Mouse (Mus musculus): ENCODE measurements around the gene Bicdl1. TPM values are rescaled to one million over a fixed set of nuclear protein-coding genes. Genes with fewer than 3 reads are reported as not detected.

The Bicdl1 gene
- polyA plus RNA-seq, 1 experiment: 55.9 TPM

DNA sequence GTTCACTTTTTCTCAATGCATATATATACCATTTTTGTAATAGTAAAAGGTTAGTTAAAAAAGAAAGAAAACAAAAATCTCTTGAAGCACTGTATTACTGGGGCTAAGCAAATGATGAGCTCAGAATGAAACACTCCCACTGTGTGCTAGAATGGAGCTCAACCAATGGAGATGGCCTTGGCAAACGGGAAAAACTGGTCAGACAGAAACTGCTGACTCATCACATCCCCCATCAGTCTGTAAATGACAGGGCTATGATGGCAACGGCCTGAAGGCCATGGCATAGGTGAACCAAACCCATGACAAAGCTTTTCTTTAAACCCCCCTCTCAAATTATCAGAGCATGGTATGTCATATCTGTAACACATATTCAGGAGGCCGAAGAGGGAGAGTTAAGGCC lies 29.4 kb downstream of the Bicdl1 start:
- 58% methylated on average over 3 of the region's 3 CpGs for WGBS
- Histone ChIP-seq H3K27me3 (replicated peaks; ENCODE audit: control insufficient read depth, insufficient read depth, low read length) (no peaks in the 10 kb centered on the region), H3K36me3 (ENCODE audit: control insufficient read depth, insufficient read depth, low read length) (no peaks in the 10 kb centered on the region), H3K27ac (ENCODE audit: insufficient read depth, low read depth, low read length) (no peak overlapping the region), H3K4me1 (ENCODE audit: control insufficient read depth, insufficient read depth, low read length) (no peaks in the 10 kb centered on the region), H3K4me3 (ENCODE audit: insufficient read depth, low read depth, low read length) (no peak overlapping the region)
- no peak for DNase-seq
- no peak for TF ChIP-seq POLR2A (IDR thresholded peaks at IDR 0.05; ENCODE audit: low read depth, low read length)
- TF ChIP-seq CTCF (conservative IDR thresholded peaks at IDR 0.05; ENCODE audit: insufficient read depth, insufficient read length, low read depth, low read length): no peak

GRCm38 (mm10) chr5:115701215-115701614 lies 30.2 kb downstream of the Bicdl1 start:
- Histone ChIP-seq H3K27me3 (replicated peaks; ENCODE audit: control insufficient read depth, insufficient read depth, low read length) (no peaks in the 10 kb centered on the region), H3K27ac (ENCODE audit: insufficient read depth, low read depth, low read length) (no peak overlapping the region), H3K4me3 (ENCODE audit: insufficient read depth, low read depth, low read length) (no peak overlapping the region), H3K36me3 (ENCODE audit: control insufficient read depth, insufficient read depth, low read length) (no peaks in the 10 kb centered on the region), H3K4me1 (ENCODE audit: control insufficient read depth, insufficient read depth, low read length) (no peaks in the 10 kb centered on the region)
- TF ChIP-seq CTCF (conservative IDR thresholded peaks at IDR 0.05; ENCODE audit: insufficient read depth, insufficient read length, low read depth, low read length): no peak
- no peak for TF ChIP-seq POLR2A (IDR thresholded peaks at IDR 0.05; ENCODE audit: low read depth, low read length)
- DNase-seq: no peak
- 66% methylated on average over 4 of the region's 4 CpGs for WGBS

GRCm38 (mm10) chr5:115696811-115697210 lies 34.6 kb downstream of the Bicdl1 start:
- no peaks in the 10 kb centered on the region for H3K27me3 ChIP-seq (replicated peaks; ENCODE audit: control insufficient read depth, insufficient read depth, low read length)
- no peak overlapping the region for H3K4me3 ChIP-seq (ENCODE audit: insufficient read depth, low read depth, low read length)
- no peaks in the 10 kb centered on the region for H3K36me3 ChIP-seq (ENCODE audit: control insufficient read depth, insufficient read depth, low read length)
- DNase-seq: peak; percentile 77
- WGBS: 53% methylated on average over 5 of the region's 5 CpGs
- no peaks in the 10 kb centered on the region for H3K4me1 ChIP-seq (ENCODE audit: control insufficient read depth, insufficient read depth, low read length)
- H3K27ac ChIP-seq (ENCODE audit: insufficient read depth, low read depth, low read length): no peak overlapping the region
- TF ChIP-seq POLR2A (IDR thresholded peaks at IDR 0.05; ENCODE audit: low read depth, low read length) (no peak), CTCF (conservative IDR thresholded peaks at IDR 0.05; ENCODE audit: insufficient read depth, insufficient read length, low read depth, low read length) (no peak)

DNA sequence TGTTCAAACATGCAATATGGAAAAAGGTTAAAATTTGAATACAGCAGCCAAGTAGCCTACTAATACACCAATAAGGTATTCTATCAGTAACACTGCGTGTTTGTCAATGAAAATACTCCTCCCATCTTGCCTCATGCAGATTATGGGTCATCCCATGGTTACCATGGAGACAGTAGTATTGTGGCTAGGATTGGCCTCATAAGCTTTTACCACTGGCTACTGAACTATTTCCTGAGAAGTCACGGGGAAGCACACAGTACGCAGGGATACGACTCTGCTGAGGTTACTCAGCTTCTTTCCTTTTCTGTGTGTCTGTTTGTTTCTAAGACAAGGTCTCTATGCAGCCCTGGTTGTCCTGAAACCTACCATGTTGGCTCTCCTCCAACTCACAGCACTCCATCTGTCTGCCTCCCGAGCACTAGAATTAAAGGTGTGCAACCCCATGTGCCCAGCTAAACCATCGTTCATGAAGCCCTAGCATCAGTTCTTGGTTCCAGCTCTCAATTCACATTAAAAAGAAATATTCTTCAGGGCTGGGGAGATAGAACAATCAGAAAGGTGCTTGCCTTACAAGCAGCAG lies 36.1 kb downstream of the Bicdl1 start:
- DNase-seq: peak; percentile 6
- Histone ChIP-seq H3K4me3 (ENCODE audit: insufficient read depth, low read depth, low read length) (no peak overlapping the region), H3K4me1 (ENCODE audit: control insufficient read depth, insufficient read depth, low read length) (no peaks in the 10 kb centered on the region), H3K36me3 (ENCODE audit: control insufficient read depth, insufficient read depth, low read length) (no peaks in the 10 kb centered on the region), H3K27ac (ENCODE audit: insufficient read depth, low read depth, low read length) (no peak overlapping the region), H3K27me3 (replicated peaks; ENCODE audit: control insufficient read depth, insufficient read depth, low read length) (no peaks in the 10 kb centered on the region)
- TF ChIP-seq POLR2A (IDR thresholded peaks at IDR 0.05; ENCODE audit: low read depth, low read length): no peak
- TF ChIP-seq CTCF (conservative IDR thresholded peaks at IDR 0.05; ENCODE audit: insufficient read depth, insufficient read length, low read depth, low read length): no peak
- WGBS: 63% methylated on average over 6 of the region's 6 CpGs

DNA sequence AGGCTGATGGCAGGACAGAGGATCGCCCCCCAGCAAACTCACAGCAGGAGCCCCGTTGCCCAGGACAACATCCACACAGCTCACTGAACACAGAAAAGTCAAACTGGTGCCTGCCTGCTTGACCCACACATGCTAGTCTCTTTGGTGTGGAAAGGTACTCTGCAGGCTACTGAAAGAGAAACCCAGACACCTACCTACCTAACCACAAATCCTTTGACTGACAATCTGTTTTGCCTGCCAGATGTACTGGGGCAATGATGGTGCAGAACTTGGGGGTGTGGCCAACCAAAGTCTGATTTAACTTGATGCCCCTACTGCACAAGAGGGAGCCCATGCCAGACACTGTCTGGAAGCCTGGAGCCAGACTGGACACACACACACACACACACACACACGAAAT lies 38.1 kb downstream of the Bicdl1 start:
- H3K36me3 ChIP-seq (ENCODE audit: control insufficient read depth, insufficient read depth, low read length): no peaks in the 10 kb centered on the region
- H3K27me3 ChIP-seq (replicated peaks; ENCODE audit: control insufficient read depth, insufficient read depth, low read length): no peaks in the 10 kb centered on the region
- no peak overlapping the region for H3K4me3 ChIP-seq (ENCODE audit: insufficient read depth, low read depth, low read length)
- H3K27ac ChIP-seq (ENCODE audit: insufficient read depth, low read depth, low read length): no peak overlapping the region
- no peaks in the 10 kb centered on the region for H3K4me1 ChIP-seq (ENCODE audit: control insufficient read depth, insufficient read depth, low read length)
- WGBS: 59% methylated on average over 3 of the region's 3 CpGs
- TF ChIP-seq POLR2A (IDR thresholded peaks at IDR 0.05; ENCODE audit: low read depth, low read length): no peak
- TF ChIP-seq CTCF (conservative IDR thresholded peaks at IDR 0.05; ENCODE audit: insufficient read depth, insufficient read length, low read depth, low read length): no peak
- DNase-seq: peak; percentile 11

GRCm38 (mm10) chr5:115686716-115687115 lies 44.7 kb downstream of the Bicdl1 start:
- no peak for TF ChIP-seq CTCF (conservative IDR thresholded peaks at IDR 0.05; ENCODE audit: insufficient read depth, insufficient read length, low read depth, low read length)
- no peak for TF ChIP-seq POLR2A (IDR thresholded peaks at IDR 0.05; ENCODE audit: low read depth, low read length)
- Histone ChIP-seq H3K36me3 (ENCODE audit: control insufficient read depth, insufficient read depth, low read length) (no peaks in the 10 kb centered on the region), H3K4me1 (ENCODE audit: control insufficient read depth, insufficient read depth, low read length) (0 out of 2 replicates have a peak, but pooled peaks cover 3% of the 10 kb centered on the region), H3K4me3 (ENCODE audit: insufficient read depth, low read depth, low read length) (no peak overlapping the region), H3K27ac (ENCODE audit: insufficient read depth, low read depth, low read length) (no peak overlapping the region), H3K27me3 (replicated peaks; ENCODE audit: control insufficient read depth, insufficient read depth, low read length) (no peaks in the 10 kb centered on the region)
- 50% methylated on average over 7 of the region's 7 CpGs for WGBS
- DNase-seq: peak; percentile 36

DNA sequence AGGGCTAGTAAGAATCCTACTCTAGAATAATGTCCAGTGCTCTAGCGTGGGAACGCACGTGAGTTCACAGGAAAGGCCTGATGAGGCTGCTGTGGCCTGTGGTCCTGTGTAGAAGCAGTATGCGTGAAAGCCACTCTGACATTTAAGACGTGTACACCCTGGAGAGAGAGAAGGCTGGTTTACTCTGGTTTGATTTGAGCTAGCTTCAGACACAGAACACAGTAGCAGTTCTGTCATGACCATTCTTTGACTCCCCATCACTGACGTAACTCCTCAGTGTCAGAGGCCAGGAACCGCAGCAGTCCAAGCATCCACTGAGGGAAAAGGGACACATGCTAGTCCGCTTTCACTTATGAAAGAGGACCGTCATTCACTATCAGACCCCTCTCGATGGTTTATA lies 46.3 kb downstream of the Bicdl1 start:
- Histone ChIP-seq H3K4me1 (ENCODE audit: control insufficient read depth, insufficient read depth, low read length) (0 out of 2 replicates have a peak, but pooled peaks cover 3% of the 10 kb centered on the region), H3K27ac (ENCODE audit: insufficient read depth, low read depth, low read length) (no peak overlapping the region), H3K36me3 (ENCODE audit: control insufficient read depth, insufficient read depth, low read length) (no peaks in the 10 kb centered on the region), H3K27me3 (replicated peaks; ENCODE audit: control insufficient read depth, insufficient read depth, low read length) (no peaks in the 10 kb centered on the region), H3K4me3 (ENCODE audit: insufficient read depth, low read depth, low read length) (no peak overlapping the region)
- no peak for DNase-seq
- WGBS: 87% methylated on average over 10 of the region's 10 CpGs
- TF ChIP-seq POLR2A (IDR thresholded peaks at IDR 0.05; ENCODE audit: low read depth, low read length) (no peak), CTCF (conservative IDR thresholded peaks at IDR 0.05; ENCODE audit: insufficient read depth, insufficient read length, low read depth, low read length) (no peak)

Measured in kidney, adult 2 months (tissue).